Mouse (Mus musculus) lung, postnatal 0 days (tissue): ENCODE results near the gene Phka2.

Source experiments
- CTCF ChIP-seq: IDR thresholded peaks from 2 replicates; pipeline ENCODE4 v1.5.1; 2016; ENCODE audit warnings: antibody characterized with exemption, mild to moderate bottlenecking
- EP300 ChIP-seq: IDR thresholded peaks from 2 replicates; pipeline ENCODE4 v1.6.1; 2016; ENCODE audit warnings: antibody characterized with exemption, mild to moderate bottlenecking, control low read depth

- TF ChIP-seq CTCF (no peak), EP300 (no peak)
Measured at GRCm38 (mm10) chrX:160542772-160543171, 40.8 kb downstream of the Phka2 start.
